Mouse (Mus musculus) kidney, adult 2 months (tissue): ENCODE data around the gene Lipe.

ENCODE experiments used
- CTCF ChIP-seq: fragments of 200-500 bp; conservative IDR thresholded peaks from 2 replicates; pipeline ENCODE4 v1.5.1; 2011; ENCODE audit warnings: low read depth, mild to moderate bottlenecking, control low read depth, low read length, moderate library complexity, mixed read lengths; ENCODE audit not compliant: insufficient read depth, insufficient read length
- POLR2A ChIP-seq: fragments of 200-500 bp; IDR thresholded peaks from one replicate; pipeline ENCODE4 v1.6.1; 2011; ENCODE audit warnings: low read depth, low read length, control low read depth

GRCm38 (mm10) chr7:25348861-25349260, 49.6 kb downstream of the Lipe start:
- TF ChIP-seq POLR2A (no peak), CTCF (no peak)
